9 mouse cellular contexts compared by ENCODE assay signal in the genomic region with DNA sequence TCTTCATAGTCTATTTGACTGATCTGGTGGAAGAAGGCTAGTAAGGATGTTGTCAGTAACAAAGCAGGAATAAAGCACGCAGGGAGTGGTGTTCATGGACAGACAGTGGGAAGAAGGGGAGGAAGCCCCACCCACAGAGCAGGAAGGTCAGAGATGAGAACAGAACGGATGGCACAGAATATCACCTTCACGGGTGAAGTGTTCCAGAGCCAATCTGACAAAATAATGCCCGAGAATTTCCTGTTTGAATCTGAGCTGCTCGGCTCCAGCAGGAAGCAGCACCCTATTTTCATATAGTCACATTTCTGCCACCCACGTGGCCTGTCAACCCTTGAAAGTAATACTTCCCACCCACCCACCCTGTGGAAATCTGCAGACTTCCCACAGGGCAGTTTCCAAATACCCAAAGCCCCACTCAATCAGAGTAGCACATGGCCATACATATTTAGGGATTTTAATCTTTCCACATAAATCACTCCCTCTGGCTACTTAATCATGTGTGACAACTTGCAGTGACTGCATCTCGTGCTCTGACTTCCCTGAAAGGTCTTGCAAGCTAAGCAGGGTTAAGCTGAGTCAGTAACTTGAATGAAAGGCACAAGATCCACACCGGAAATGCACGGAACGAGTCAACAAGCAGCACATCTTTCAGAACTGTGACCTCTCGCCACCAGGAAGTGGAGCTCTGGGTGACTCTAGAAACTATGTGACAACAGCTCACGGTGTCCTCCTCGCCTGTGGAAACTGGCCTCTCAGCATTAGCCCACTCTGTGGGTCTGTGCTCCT.
DNase-seq lines count a peak whose midpoint lies in the region.
"Had no signal": no experiment of that assay in that cellular context is flagged by ENCODE, and none has a peak within 500 bp of the region (broad histone marks: within the 10 kb centered on the region; RNA-seq: fewer than 3 reads in every experiment).

No protein-coding gene starts in this region.

- intact Hi-C loops in gastrocnemius, postnatal 14 days (cut with DNase I; ENCODE audit: low total_unique reads) = no loop called here
- intact Hi-C loops in gastrocnemius, postnatal 36 days (cut with DNase I) = no loop called here
- intact Hi-C loops in heart, postnatal 10 days (cut with DNase I) = no loop called here

- DNase-seq in gastrocnemius, postnatal 14 days = peak; percentile 7
- DNase-seq in gastrocnemius, postnatal 36 days = no peak
- DNase-seq in Muller cell, postnatal 12 days (ENCODE audit: inconsistent ontology term) = peak; percentile 31
- peak; percentile 17 to 27 for DNase-seq in heart, postnatal 10 days
- DNase-seq in lung, adult 18-20 months = peak; percentile 27 to 45
- no peak for DNase-seq in frontal cortex, postnatal 14 days (ENCODE audit: low spot score in 2 of 2)
- no peak for DNase-seq in T-cell, adult 2 months (ENCODE audit: low spot score)
- no peak for DNase-seq in thymus, postnatal 4 days
- DNase-seq: cerebellum, adult 8-10 months had no signal

Comparison
In these comparisons a context has a peak if more than half of its experiments do, and no peak if none do; other contexts are left out.
1. DNase-seq: peak in gastrocnemius, postnatal 14 days (single experiment), Muller cell, postnatal 12 days (single experiment), heart, postnatal 10 days (2 of 2) and lung, adult 18-20 months (2 of 2); none in gastrocnemius, postnatal 36 days (0 of 2), frontal cortex, postnatal 14 days (0 of 2), T-cell, adult 2 months (single experiment) and thymus, postnatal 4 days (single experiment).